21 mouse cellular contexts compared by ENCODE assay signal in the genomic region with DNA sequence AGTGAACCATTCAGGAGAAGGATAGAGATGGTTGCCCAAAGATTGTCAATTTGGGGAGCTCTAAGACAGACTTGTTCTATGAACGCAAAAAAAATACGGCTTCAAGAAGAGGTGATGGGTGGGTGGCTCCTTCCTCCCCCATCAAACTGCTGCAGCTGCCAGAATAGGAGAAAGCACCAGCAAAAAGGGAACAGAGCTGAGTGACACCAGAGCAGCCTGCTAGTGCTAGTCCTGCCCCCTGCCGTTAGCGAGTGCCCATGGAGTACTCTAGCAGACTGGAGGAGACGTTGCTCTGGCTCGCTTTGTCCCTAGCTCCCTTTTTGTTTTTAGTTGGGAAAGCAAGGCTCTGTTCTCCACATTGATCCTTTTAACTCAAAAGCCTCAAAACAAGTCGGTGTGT. TPM values are rescaled to one million over a fixed set of nuclear protein-coding genes. Genes with fewer than 3 reads are reported as not detected.
"Had no signal": no experiment of that assay in that cellular context is flagged by ENCODE, and none has a peak within 500 bp of the region (broad histone marks: within the 10 kb centered on the region; RNA-seq: fewer than 3 reads in every experiment).

No protein-coding gene starts in this region.

- H3K36me3 ChIP-seq: lung, embryonic 15.5 days; midbrain, embryonic 13.5 days; midbrain, embryonic 15.5 days; neural tube, embryonic 12.5 days had no signal

- DNase-seq: liver, postnatal 0 days; lung, adult 2 months; lung, postnatal 14 days; lung, postnatal 36 days; retina, postnatal 1 day; right cerebral cortex, postnatal 14 days; spleen, adult 18-20 months; thymus, adult 18-20 months; thymus, postnatal 14 days; thymus, postnatal 36 days had no signal

- ATAC-seq: liver, postnatal 0 days; lung, postnatal 0 days; midbrain, embryonic 13.5 days; midbrain, embryonic 15.5 days had no signal

- H3K9ac ChIP-seq: liver, postnatal 0 days; lung, embryonic 15.5 days; midbrain, embryonic 13.5 days; midbrain, embryonic 15.5 days; neural tube, embryonic 12.5 days had no signal

- H3K4me3 ChIP-seq: lung, embryonic 15.5 days; megakaryocyte, embryonic 14.5 days; midbrain, embryonic 13.5 days; midbrain, embryonic 15.5 days; neural tube, embryonic 12.5 days had no signal

- H3K27me3 ChIP-seq: lung, embryonic 15.5 days; megakaryocyte, embryonic 14.5 days; midbrain, embryonic 13.5 days; midbrain, embryonic 15.5 days; neural tube, embryonic 12.5 days had no signal

- H3K4me1 ChIP-seq: lung, embryonic 15.5 days; megakaryocyte, embryonic 14.5 days; midbrain, embryonic 13.5 days; midbrain, embryonic 15.5 days; neural tube, embryonic 12.5 days had no signal

- H3K9me3 ChIP-seq: lung, embryonic 15.5 days had no signal

- H3K27ac ChIP-seq: lung, embryonic 15.5 days; macrophage; midbrain, embryonic 13.5 days; midbrain, embryonic 15.5 days; neural tube, embryonic 12.5 days had no signal

RNA-seq across cellular contexts. Expression of a gene that starts 56.7 kb away (rescaled TPM):
- total RNA-seq: megakaryocyte progenitor cell, adult 5-6 weeks; monocyte, adult 5-6 weeks; neutrophil, adult 5-6 weeks had no signal
- polyA plus RNA-seq: liver, postnatal 0 days; lung, adult 2 months; lung, postnatal 0 days; macrophage; thymus, postnatal 0 days had no signal
